ENCODE assay signal across 1 mouse cellular context in the genomic region with DNA sequence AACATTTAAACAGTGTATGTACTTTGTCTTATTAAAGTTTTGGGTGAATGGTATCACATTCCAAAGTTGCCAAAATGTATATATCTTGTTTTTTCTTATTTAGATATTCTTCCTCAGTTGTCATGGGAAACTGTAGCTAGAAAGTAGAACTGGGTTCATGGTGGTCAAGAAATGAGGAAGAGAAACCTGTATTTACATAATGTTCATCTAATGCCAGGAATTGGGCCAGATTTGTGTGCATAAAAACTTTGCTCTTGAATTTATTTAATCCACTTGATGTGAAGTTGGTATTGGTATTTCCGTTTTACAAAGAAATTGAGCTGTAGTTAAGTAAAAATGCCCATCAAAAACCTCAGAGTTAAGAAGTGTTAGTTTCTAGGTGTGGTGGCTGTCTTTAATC.
TF ChIP-seq lines count a peak whose summit lies in the region.

No protein-coding gene starts in this region.

TF ChIP-seq in CH12.LX, 34 proteins besides CTCF, POLR2A, EP300 and RAD21:
- TF ChIP-seq NELFE (IDR thresholded peaks at IDR 0.05; ENCODE audit: low read depth, low read length) (no peak), IRF4 (IDR thresholded peaks at IDR 0.05; ENCODE audit: low read depth, low read length) (peak; percentile 93), ZMIZ1 (IDR thresholded peaks at IDR 0.05; ENCODE audit: low read depth, low read length) (no peak), ZNF384 (IDR thresholded peaks at IDR 0.05; ENCODE audit: low read depth, low read length) (0 out of 2 replicates have a peak, but pooled peaks have one; percentile 18), JUN (IDR thresholded peaks at IDR 0.05; ENCODE audit: insufficient read depth, low read depth, low read length) (no peak), USF2 (conservative IDR thresholded peaks at IDR 0.05; ENCODE audit: low read depth, low read length) (no peak)
TF ChIP-seq in CH12.LX: peak in this region for 2.
